Mouse (Mus musculus): ENCODE measurements around the gene Tdrd7.

The Tdrd7 gene

GRCm38 (mm10) chr4:45972951-45973350 is 7.8 kb downstream of the Tdrd7 start:
- DNase-seq: no peak

DNA sequence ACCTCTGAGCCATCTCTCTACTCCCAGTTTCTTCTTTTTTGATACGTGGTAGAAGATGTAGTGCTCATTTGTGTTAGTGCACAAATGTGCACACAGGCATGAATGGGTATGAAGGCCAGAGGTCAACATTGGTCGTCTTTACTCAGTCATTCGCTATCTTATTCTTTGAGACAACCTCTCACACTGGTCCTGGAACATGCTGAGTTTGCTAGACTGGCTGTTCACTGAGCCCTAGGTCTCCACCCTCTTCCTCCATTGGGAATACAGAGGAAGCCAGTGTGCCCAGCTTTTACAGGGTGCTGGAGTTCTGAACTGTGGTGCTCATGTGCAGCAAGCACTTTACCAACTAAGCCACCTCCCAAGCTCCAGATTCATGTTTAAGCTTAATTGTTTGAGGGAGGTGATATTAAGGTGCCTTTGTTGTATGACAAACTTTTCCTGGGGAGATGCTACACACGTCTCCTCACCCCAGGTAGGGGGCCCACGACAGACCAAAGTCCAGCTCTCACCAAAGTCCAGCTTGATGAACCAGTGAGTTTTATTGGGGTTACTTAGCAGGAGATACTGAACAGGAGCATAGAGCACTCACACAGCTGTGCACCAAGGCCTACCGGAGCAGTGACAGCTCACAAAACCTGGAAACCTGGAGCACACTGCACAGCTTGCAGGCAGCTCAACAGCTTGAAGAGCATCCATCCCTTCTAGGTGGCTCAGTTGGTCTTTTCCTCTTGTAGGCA is 12.0 kb downstream of the Tdrd7 start:
- peak; percentile 15 for DNase-seq

- DNase-seq: peak; percentile 43
Observed at GRCm38 (mm10) chr4:45979916-45980315, 14.8 kb downstream of the Tdrd7 start.

GRCm38 (mm10) chr4:45981054-45981453 is 15.9 kb downstream of the Tdrd7 start:
- no peak for DNase-seq

- DNase-seq: no peak
Observed at GRCm38 (mm10) chr4:45990427-45991135, 25.4 kb downstream of the Tdrd7 start.

DNA sequence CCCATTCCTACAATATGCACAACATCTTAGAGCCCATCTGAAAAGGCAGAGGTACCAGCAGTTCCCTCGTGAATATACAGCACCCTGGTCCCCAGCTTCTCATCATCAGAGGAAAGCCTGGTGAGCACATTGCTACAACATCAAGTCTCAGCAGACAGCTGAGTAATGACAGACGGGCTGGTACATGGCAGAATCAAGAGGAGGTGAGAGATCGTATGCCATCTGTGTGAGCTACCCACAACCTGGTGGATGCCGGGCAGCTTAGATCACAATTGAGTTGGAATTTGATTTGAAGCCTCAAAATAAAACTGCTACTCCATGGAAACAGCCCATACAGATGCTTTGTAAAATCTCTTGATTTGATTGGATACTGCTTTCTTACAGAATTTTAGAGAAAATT is 33.4 kb downstream of the Tdrd7 start:
- no peak for DNase-seq

GRCm38 (mm10) chr4:46008142-46008793 is 43.1 kb downstream of the Tdrd7 start:
- DNase-seq: no peak

GRCm38 (mm10) chr4:46011698-46012097 is 46.6 kb downstream of the Tdrd7 start:
- DNase-seq: no peak

- no peak for DNase-seq
Observed at GRCm38 (mm10) chr4:46015605-46016004, 50.5 kb downstream of the Tdrd7 start.

GRCm38 (mm10) chr4:46023021-46023481 is 57.9 kb downstream of the Tdrd7 start:
- DNase-seq: no peak

DNA sequence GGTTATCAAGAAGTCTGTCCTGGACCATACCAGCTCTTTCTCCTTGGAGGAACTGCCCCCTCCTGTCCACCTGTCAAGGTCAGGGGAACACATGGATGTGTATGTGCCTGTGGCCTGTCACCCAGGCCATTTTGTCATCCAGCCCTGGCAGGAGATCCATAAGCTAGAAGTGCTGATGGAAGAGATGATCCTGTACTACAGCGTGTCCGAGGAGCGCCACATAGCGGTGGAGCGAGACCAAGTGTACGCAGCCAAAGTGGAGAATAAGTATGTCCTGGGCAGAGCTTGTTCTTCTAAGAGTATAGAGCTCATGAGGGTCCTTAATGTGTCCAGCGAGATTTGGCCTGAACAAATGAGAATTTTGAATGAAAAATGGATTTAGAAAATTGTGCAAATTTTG is 60.8 kb downstream of the Tdrd7 start:
- DNase-seq: no peak

DNA sequence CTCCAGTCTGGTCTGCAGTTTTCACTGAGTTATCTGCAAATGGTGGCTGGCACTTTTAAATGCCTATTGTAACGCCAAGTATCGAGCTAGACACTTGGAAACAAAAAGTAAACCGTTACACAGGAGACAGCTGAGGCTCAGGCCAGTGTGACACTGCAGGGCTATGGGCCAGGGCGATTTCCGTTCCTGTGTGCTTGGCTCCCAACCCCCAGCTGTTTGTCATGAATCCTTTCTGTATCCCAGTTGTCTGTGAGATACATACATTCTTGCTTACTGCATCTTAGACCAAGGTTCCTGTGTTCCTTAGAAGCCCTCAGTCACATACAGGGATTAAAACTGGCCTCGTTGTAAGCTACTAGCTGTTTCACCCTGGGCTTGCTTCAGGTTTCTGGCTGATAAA is 63.1 kb downstream of the Tdrd7 start:
- no peak for DNase-seq

GRCm38 (mm10) chr4:46028781-46029180 is 63.6 kb downstream of the Tdrd7 start:
- no peak for DNase-seq

- no peak for DNase-seq
Observed at GRCm38 (mm10) chr4:46029552-46029951, 64.4 kb downstream of the Tdrd7 start.

DNA sequence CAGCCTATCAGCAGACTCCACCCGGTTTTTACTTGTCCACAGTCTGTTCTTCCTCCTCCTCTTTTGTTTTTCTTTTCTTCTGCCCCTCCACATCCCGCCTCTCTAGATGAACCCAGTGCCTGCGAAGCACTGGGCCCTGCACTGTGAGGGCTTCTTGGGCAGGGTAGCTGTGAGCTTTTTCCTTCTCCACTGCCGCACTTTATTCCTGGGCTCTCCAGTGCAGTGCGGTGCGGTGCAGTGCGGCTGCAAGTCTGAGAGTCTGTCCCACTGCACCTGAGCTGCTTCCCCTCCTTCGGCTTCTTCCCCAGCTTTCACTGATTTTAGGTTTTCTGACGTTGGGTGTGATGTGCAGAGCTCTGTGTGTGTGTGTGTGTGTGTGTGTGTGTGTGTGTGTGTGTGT is 67.3 kb downstream of the Tdrd7 start:
- DNase-seq: no peak

DNA sequence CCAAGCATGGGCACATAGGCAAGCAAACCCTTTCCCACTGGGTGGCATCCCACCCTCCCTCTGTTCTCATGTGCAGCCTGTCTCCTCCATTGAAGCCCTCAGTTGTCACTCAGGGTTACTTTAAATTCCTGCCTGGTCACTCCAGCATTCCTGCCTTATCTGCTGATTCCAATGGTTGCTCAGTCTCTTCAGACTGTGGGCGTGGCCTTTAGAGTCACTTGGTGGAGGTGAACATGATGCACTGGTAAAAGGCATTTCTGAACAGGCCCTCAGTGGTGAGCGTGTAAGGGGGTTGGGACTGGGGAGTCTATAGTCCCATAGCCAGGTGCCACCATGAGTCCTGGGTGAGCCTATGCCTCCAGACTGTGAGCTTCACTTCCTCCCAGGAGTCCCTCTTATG is 68.1 kb downstream of the Tdrd7 start:
- no peak for DNase-seq

DNA sequence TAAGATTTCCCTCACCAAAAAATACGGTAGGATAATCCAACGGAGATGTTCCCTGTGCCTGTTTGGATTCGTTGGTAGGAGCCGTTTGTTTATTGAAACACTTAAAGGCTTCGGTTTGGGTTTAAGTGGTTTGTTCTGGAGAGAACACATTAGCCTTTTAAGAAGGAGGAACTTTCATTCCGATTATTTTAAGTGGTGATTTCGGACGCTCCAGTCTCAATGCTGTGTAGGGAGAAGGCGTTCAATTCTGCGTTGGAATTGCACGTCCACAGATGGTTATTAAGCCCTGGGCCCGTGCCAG is 73.4 kb downstream of the Tdrd7 start:
- DNase-seq: no peak

GRCm38 (mm10) chr4:46038892-46039751 is 74.0 kb downstream of the Tdrd7 start, which contains the start of gene Tmod1:
Gene Tmod1 (plus strand): TSS chr4:46038935.
- DNase-seq: peak; percentile 18

DNA sequence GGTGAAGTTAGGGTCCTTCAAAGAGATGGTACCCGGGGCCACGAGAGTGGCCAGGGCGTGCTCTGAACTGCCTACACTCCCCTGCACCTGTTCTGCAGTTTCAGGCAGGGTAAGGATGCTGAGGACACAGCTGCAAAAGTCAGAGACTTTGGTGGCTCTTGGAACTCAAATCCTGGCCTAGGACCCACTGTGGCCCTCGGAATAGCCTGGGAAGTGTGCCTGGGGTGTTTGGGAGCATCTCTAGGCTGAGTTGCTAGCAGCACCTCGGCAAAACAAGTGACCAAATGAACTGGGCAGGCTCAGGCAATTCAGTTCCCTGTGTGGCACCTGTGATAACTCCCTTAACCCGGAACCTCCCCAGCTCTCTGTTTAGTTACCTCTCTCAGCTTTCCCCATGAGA is 74.8 kb downstream of the Tdrd7 start:
- DNase-seq: no peak

- no peak for DNase-seq
Observed at GRCm38 (mm10) chr4:46040594-46041192, 75.6 kb downstream of the Tdrd7 start.

- no peak for DNase-seq
Observed at GRCm38 (mm10) chr4:46041761-46042504, 76.8 kb downstream of the Tdrd7 start.

DNA sequence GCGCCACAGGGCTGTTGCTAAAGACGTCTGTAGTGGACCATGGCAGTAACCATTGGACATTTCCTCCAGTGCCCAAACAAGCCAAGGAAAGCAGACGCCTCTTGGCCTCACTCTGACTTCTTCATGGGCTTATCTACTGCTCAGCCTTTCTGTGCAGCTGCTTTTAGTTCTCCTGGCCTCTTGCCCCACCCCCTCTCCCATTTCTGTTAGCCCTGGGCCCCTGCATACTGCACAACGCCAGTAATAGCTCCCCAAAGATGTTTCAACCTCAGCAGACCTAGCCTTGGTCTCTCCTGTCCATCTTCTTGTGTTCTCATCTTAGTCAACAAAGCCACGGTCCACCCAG is 77.3 kb downstream of the Tdrd7 start:
- DNase-seq: no peak

Measured in kidney, adult 11 months (tissue).